Mouse (Mus musculus): Measurements from ENCODE around the gene Unc79. TPM values are rescaled to one million over a fixed set of nuclear protein-coding genes. Genes with fewer than 3 reads are reported as not detected.
A peak's percentile ranks its signal among the peaks of the same experiment; 100 is the strongest.

Unc79 gene
- polyA plus RNA-seq, 1 experiment from 2014 or later: 0.17 TPM

DNA sequence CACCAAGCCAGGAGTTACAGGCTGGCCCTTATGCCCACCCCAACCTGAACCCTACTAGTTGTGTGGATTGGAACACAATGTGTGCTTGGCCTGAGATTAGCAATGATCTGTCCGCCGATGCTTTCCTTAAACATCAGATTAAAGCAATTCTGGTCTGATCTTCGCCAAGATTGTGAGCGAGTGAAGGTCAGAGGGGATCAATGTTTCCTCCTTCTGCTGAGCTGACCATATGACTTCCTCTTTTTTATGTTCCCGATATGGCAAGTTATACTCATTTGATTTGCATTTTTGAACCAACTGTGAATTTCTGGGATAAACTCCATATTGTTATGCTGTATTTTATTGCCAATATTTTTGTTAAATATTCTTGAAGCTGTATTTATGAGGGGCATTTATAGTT, 88.0 kb downstream of the Unc79 start:
- ATAC-seq (ENCODE audit: low FRiP score, low TSS enrichment): no peak
- Histone ChIP-seq H3K4me3 (ENCODE audit: low read length) (no peak overlapping the region), H3K4me2 (replicated peaks; ENCODE audit: low read depth, low read length) (no peak overlapping the region), H3K27me3 (ENCODE audit: insufficient read depth, low read length) (no peaks in the 10 kb centered on the region), H3K27ac (ENCODE audit: low read length) (no peak overlapping the region), H3K9ac (replicated peaks; ENCODE audit: low read length) (no peak overlapping the region), H3K9me3 (ENCODE audit: low read length) (no peaks in the 10 kb centered on the region), H3K36me3 (ENCODE audit: insufficient read depth, low read length) (no peaks in the 10 kb centered on the region), H3K4me1 (ENCODE audit: insufficient read depth, low read length) (no peaks in the 10 kb centered on the region)
- 67% methylated on average over 5 of the region's 5 CpGs for WGBS

DNA sequence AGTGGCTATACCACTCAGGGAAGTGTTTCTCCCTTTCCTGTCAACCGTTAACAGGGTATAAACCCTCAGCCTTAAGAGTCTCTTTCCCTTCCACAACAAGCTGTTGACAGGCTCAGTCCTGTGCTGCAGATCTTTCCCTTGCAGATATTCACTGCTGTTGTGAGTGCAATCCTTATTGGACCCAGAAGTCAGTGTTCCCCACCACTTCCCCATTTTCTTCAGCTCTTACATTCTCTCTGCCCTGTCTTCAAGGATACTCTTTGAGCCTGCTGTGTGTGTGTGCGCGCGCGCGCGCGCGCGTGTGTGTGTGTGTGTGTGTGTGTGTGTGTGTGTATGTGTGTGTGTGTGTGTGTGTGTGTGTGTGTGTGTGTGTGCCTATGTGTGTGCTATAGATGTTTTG, 90.7 kb downstream of the Unc79 start:
- Histone ChIP-seq H3K4me2 (replicated peaks; ENCODE audit: low read depth, low read length) (no peak overlapping the region), H3K9ac (replicated peaks; ENCODE audit: low read length) (no peak overlapping the region), H3K36me3 (ENCODE audit: insufficient read depth, low read length) (no peaks in the 10 kb centered on the region), H3K27ac (ENCODE audit: low read length) (no peak overlapping the region), H3K9me3 (ENCODE audit: low read length) (no peaks in the 10 kb centered on the region; the same call in 1 of the 2 replicates), H3K27me3 (ENCODE audit: insufficient read depth, low read length) (no peaks in the 10 kb centered on the region), H3K4me1 (ENCODE audit: insufficient read depth, low read length) (no peaks in the 10 kb centered on the region), H3K4me3 (ENCODE audit: low read length) (no peak overlapping the region)
- WGBS: 81% methylated on average over 10 of the region's 10 CpGs
- ATAC-seq (ENCODE audit: low FRiP score, low TSS enrichment): no peak

DNA sequence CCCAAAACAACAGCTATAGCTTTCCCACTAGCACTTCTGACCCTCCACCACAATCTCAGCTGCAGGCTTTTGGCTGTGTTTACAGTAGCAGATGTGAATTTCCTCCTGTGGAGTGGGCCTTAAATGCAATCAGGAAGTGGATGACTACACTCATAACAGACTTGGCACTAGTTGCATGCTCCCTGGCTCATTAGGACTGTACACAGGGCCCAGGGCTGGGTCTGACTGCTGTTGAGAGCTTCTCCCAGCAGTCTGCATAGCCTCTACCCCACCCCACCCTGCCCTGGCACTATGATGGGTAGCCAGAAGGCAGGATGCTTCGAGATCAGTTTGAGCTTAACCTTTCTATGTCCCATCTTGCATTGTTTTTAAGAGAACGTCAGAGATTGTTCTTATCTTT, 91.5 kb downstream of the Unc79 start:
- Histone ChIP-seq H3K4me2 (replicated peaks; ENCODE audit: low read depth, low read length) (no peak overlapping the region), H3K9me3 (ENCODE audit: low read length) (no peaks in the 10 kb centered on the region; the same call in 1 of the 2 replicates), H3K36me3 (ENCODE audit: insufficient read depth, low read length) (no peaks in the 10 kb centered on the region), H3K9ac (replicated peaks; ENCODE audit: low read length) (no peak overlapping the region), H3K27ac (ENCODE audit: low read length) (no peak overlapping the region), H3K4me3 (ENCODE audit: low read length) (no peak overlapping the region), H3K4me1 (ENCODE audit: insufficient read depth, low read length) (no peaks in the 10 kb centered on the region), H3K27me3 (ENCODE audit: insufficient read depth, low read length) (no peaks in the 10 kb centered on the region)
- no peak for ATAC-seq (ENCODE audit: low FRiP score, low TSS enrichment)
- 84% methylated on average over 2 of the region's 2 CpGs for WGBS

DNA sequence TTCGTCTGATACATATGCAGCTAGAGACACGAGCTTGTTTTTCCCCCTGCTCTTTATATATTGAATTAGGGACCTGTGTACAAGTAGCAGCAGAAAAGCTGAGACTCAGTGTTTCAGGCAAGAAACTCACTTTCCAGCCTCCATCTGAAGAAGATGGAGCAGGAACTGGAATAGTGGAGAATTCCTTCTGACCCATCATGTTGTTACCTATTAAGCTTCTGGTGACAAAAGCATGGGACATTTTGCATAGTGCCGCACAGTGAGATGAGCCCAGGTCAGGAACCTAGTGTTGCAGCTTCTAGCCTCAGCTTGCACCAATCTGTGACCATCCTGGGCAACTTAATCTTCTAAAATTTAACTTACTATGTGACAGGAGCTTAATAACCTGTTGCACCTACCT, 92.7 kb downstream of the Unc79 start:
- H3K4me1 ChIP-seq (ENCODE audit: insufficient read depth, low read length): no peaks in the 10 kb centered on the region
- ATAC-seq (ENCODE audit: low FRiP score, low TSS enrichment): no peak
- H3K9me3 ChIP-seq (ENCODE audit: low read length): no peaks in the 10 kb centered on the region; the same call in 1 of the 2 replicates
- 90% methylated on average over 3 of the region's 3 CpGs for WGBS
- no peak overlapping the region for H3K27ac ChIP-seq (ENCODE audit: low read length)
- no peaks in the 10 kb centered on the region for H3K27me3 ChIP-seq (ENCODE audit: insufficient read depth, low read length)
- H3K36me3 ChIP-seq (ENCODE audit: insufficient read depth, low read length): no peaks in the 10 kb centered on the region
- H3K4me3 ChIP-seq (ENCODE audit: low read length): no peak overlapping the region
- H3K4me2 ChIP-seq (replicated peaks; ENCODE audit: low read depth, low read length): no peak overlapping the region
- H3K9ac ChIP-seq (replicated peaks; ENCODE audit: low read length): no peak overlapping the region

DNA sequence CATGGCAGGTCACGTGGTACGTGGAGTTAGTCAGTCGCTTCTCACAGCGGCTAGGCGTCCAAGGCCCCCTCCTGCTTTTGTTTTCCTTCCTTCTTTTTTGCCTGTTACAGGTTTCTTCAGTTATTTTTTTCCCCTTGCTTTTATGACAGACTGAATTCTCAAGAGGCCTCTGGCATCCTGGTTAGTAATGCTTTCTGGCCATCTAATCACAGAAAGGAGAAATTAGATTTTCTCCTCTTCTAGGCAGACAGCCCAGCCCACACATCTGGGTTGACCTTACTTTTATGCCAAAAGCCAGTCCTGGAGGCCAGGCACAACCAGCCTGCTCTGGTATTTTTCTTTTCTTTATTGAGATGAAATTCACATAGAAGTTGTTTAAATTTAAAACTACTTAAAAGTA, 94.1 kb downstream of the Unc79 start:
- Histone ChIP-seq H3K9me3 (ENCODE audit: low read length) (no peaks in the 10 kb centered on the region; the same call in 1 of the 2 replicates), H3K27ac (ENCODE audit: low read length) (no peak overlapping the region), H3K27me3 (ENCODE audit: insufficient read depth, low read length) (no peaks in the 10 kb centered on the region), H3K4me2 (replicated peaks; ENCODE audit: low read depth, low read length) (no peak overlapping the region), H3K36me3 (ENCODE audit: insufficient read depth, low read length) (no peaks in the 10 kb centered on the region), H3K9ac (replicated peaks; ENCODE audit: low read length) (no peak overlapping the region), H3K4me3 (ENCODE audit: low read length) (no peak overlapping the region), H3K4me1 (ENCODE audit: insufficient read depth, low read length) (no peaks in the 10 kb centered on the region)
- 92% methylated on average over 5 of the region's 5 CpGs for WGBS
- no peak for ATAC-seq (ENCODE audit: low FRiP score, low TSS enrichment)

DNA sequence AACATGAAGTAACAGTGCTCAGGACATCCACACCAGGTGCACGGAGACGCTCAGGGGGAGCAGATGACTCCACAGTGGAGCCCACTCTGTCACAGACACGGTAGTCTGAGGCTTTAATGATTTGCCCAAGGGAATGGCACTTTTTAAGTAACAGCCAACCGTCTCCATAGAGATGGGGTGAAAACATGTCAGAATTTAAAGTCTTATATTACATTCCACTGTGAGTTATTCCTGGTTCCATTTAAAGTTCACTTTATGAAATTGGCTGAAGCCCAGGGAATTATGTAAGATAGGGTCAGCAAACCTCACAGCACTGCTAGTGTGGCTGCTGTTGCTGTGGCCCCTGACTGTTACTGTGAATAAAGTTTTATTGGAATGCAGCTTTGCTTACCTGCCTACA, 95.8 kb downstream of the Unc79 start:
- Histone ChIP-seq H3K4me1 (ENCODE audit: insufficient read depth, low read length) (no peaks in the 10 kb centered on the region), H3K36me3 (ENCODE audit: insufficient read depth, low read length) (no peaks in the 10 kb centered on the region), H3K27me3 (ENCODE audit: insufficient read depth, low read length) (no peaks in the 10 kb centered on the region), H3K4me3 (ENCODE audit: low read length) (no peak overlapping the region), H3K9ac (replicated peaks; ENCODE audit: low read length) (no peak overlapping the region), H3K4me2 (replicated peaks; ENCODE audit: low read depth, low read length) (no peak overlapping the region), H3K27ac (ENCODE audit: low read length) (no peak overlapping the region), H3K9me3 (ENCODE audit: low read length) (no peaks in the 10 kb centered on the region; the same call in 1 of the 2 replicates)
- no peak for ATAC-seq (ENCODE audit: low FRiP score, low TSS enrichment)
- WGBS: 58% methylated on average over 4 of the region's 4 CpGs

DNA sequence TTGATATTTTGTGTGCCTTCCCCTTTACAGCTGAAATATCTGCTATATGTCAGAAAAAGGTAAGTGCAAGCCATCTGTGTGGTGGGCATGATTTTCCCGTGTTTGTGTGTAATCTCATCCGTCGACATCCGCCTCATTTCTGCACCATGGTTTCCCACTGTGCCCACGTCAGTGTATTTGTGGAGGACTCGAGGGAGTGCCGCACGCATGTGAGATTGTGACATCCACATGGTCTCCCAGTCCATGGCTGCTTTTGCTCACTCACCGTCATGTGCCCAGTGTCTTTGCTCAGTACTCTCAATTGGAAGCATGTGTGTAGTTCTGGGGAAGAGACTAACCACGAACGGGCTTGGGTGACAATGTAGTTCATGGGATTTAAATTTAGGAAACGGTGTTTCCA, 101.2 kb downstream of the Unc79 start:
- H3K4me1 ChIP-seq (ENCODE audit: insufficient read depth, low read length): no peaks in the 10 kb centered on the region
- no peak overlapping the region for H3K4me2 ChIP-seq (replicated peaks; ENCODE audit: low read depth, low read length)
- ATAC-seq (ENCODE audit: low FRiP score, low TSS enrichment): no peak
- H3K9ac ChIP-seq (replicated peaks; ENCODE audit: low read length): no peak overlapping the region
- no peaks in the 10 kb centered on the region for H3K36me3 ChIP-seq (ENCODE audit: insufficient read depth, low read length)
- no peak overlapping the region for H3K27ac ChIP-seq (ENCODE audit: low read length)
- no peaks in the 10 kb centered on the region for H3K9me3 ChIP-seq (ENCODE audit: low read length)
- H3K27me3 ChIP-seq (ENCODE audit: insufficient read depth, low read length): no peaks in the 10 kb centered on the region
- 88% methylated on average over 12 of the region's 12 CpGs for WGBS
- no peak overlapping the region for H3K4me3 ChIP-seq (ENCODE audit: low read length)

DNA sequence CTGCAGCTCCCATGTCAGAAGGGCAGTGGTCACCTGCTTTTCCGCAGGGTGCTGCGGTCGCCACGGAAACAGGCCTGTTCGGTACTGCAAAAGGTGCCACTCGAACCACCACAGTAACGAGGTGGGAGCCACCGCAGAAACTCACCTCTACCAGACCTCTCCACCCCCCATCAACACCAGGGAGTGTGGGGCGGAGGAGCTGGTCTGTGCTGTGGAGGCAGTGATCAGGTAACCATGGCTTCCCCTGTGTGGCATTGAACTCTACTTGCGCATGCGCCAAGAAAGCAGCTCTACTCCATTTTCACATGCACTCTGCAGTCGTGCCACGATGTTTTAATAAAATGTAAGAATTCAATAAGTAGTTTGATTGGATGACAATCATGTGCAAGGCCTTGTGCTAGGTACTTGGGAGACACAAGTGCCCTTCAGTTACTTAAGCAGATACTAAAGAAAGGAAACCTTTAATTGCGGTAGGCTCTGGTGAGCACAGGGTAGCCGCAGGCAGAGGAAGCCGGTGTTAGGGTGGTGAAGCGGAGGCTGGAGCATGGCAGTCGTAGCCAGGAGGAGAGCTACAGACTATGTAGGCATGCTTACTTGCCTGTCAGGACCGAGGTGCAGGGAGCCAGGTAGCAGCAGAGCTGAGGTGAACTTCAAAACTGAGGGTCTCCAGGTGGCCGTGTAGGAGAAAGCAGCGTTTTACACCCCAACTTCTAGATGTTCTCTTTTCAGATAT, 110.8 kb downstream of the Unc79 start:
- H3K4me2 ChIP-seq (replicated peaks; ENCODE audit: low read depth, low read length): no peak overlapping the region; the same call in 1 of the 2 replicates

DNA sequence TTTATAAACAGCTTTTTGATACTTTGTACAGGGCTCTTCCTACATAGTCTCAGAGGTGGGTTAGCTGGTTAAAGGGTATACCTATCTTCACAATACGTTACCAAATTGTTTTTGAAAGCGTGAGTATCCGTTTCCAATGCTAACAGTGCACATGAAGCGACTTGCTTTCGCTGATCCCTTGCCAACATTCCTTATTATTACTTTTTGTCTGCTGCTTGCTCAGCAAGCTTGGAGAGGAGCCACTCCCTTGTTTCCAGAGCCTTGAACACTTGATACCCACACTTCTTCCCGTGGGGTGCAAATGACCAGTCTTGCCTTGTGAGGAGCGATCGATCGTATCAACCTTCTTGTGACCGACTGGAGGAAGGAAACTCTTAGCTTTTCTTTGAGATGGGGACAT, 112.1 kb downstream of the Unc79 start:
- Histone ChIP-seq H3K36me3 (ENCODE audit: insufficient read depth, low read length) (no peaks in the 10 kb centered on the region), H3K9ac (replicated peaks; ENCODE audit: low read length) (no peak overlapping the region), H3K9me3 (ENCODE audit: low read length) (no peaks in the 10 kb centered on the region), H3K4me2 (replicated peaks; ENCODE audit: low read depth, low read length) (no peak overlapping the region), H3K27me3 (ENCODE audit: insufficient read depth, low read length) (no peaks in the 10 kb centered on the region), H3K4me1 (ENCODE audit: insufficient read depth, low read length) (no peaks in the 10 kb centered on the region), H3K4me3 (ENCODE audit: low read length) (no peak overlapping the region), H3K27ac (ENCODE audit: low read length) (no peak overlapping the region)
- ATAC-seq (ENCODE audit: low FRiP score, low TSS enrichment): no peak
- 81% methylated on average over 10 of the region's 10 CpGs for WGBS

More for the DNA sequence above, 110.8 kb downstream of the Unc79 start:
- no peak overlapping the region for H3K9ac ChIP-seq (replicated peaks; ENCODE audit: low read length)
- WGBS: 72% methylated on average over 21 of the region's 21 CpGs
- no peaks in the 10 kb centered on the region for H3K27me3 ChIP-seq (ENCODE audit: insufficient read depth, low read length)
- no peak overlapping the region for H3K27ac ChIP-seq (ENCODE audit: low read length)
- H3K4me3 ChIP-seq (ENCODE audit: low read length): peak overlapping the region; percentile 10
- H3K4me1 ChIP-seq (ENCODE audit: insufficient read depth, low read length): no peaks in the 10 kb centered on the region
- ATAC-seq (ENCODE audit: low FRiP score, low TSS enrichment): peak; percentile 65; the same call in 1 of the 2 replicates
- no peaks in the 10 kb centered on the region for H3K9me3 ChIP-seq (ENCODE audit: low read length)
- H3K36me3 ChIP-seq (ENCODE audit: insufficient read depth, low read length): no peaks in the 10 kb centered on the region

DNA sequence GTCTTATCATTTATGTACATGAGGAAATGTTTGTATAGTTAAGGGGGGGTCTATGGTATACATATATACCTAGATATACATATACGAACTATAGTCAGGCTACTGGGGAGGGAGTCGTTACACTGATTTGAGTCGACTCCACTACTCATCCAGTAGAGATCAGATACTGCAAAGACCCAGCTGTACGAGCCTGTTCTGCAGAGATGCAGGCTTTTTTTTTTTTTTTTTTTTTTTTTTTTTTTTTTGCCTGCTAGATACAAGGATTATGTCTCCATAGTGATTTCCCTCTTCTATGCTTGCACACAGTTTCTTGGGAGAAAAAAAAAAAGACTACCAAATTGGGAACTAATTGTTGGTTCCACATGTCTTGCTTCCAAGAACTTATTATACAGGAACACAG, 113.5 kb downstream of the Unc79 start:
- H3K4me3 ChIP-seq (ENCODE audit: low read length): no peak overlapping the region
- no peak overlapping the region for H3K9ac ChIP-seq (replicated peaks; ENCODE audit: low read length)
- WGBS: 80% methylated on average over 4 of the region's 4 CpGs
- H3K4me1 ChIP-seq (ENCODE audit: insufficient read depth, low read length): no peaks in the 10 kb centered on the region
- H3K4me2 ChIP-seq (replicated peaks; ENCODE audit: low read depth, low read length): no peak overlapping the region
- no peaks in the 10 kb centered on the region for H3K27me3 ChIP-seq (ENCODE audit: insufficient read depth, low read length)
- H3K9me3 ChIP-seq (ENCODE audit: low read length): no peaks in the 10 kb centered on the region
- no peaks in the 10 kb centered on the region for H3K36me3 ChIP-seq (ENCODE audit: insufficient read depth, low read length)
- no peak overlapping the region for H3K27ac ChIP-seq (ENCODE audit: low read length)
- ATAC-seq (ENCODE audit: low FRiP score, low TSS enrichment): no peak

Data from kidney, embryonic 16.5 days (tissue).